Mouse (Mus musculus): ENCODE data around the gene Pole2. TPM values are rescaled to one million over a fixed set of nuclear protein-coding genes. Genes with fewer than 3 reads are reported as not detected.
A peak's percentile ranks its signal among the peaks of the same experiment; 100 is the strongest.
"Not testable (repeated sequence)": the region's sequence is repeated elsewhere in the genome, so short reads cannot be mapped to it uniquely, and the experiment has no call there.

The Pole2 gene
- polyA plus RNA-seq, 1 experiment from 2014 or later = 29.0 TPM

DNA sequence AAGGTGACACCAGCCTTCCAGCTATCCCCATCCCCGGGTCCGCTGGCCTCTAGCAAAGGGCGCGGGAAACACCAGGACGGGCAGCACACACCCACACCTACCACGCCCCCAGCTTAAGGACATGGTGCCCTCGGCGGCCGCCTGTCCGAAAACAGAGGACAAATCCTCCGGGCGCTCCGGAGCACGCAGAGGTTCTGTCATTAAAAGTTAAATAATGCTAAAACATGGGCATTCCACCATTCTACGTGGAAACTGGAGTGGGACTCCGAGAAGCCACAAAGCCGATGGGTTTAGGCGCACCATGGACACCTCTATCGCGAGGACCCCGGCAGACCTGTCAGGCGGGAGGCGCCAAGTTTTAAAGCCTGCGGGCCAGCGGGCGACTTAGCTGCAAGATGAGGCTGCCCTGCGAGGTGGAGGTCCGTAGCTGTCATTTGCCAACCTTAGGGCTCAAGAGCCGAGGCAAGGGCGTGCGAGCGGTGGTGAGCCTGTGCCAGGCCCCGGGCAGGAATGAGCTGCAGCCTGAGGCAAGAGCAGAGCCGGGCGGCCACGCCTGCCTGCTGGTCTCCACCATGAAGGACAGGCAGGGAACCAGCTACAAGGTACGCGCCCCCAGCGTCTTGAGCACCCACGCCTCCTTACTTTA lies 59.4 kb downstream of the Pole2 start, which contains the start of gene Lrr1:
Lrr1 (plus strand) TSS at position 354 of the 646 bp plus-strand sequence.
- Histone ChIP-seq H3K27me3 (no peaks in the 10 kb centered on the region), H3K9me3 (replicated peaks) (no peaks in the 10 kb centered on the region), H3K4me1 (replicated peaks) (peaks cover 48% of the 10 kb centered on the region), H3K4me3 (replicated peaks) (peak within 1 kb of the TSS; percentile 80), H3K9ac (peak within 1 kb of the TSS; percentile 81), H3K4me2 (peak within 1 kb of the TSS; percentile 84), H3K27ac (peak within 1 kb of the TSS; percentile 81), H3K36me3 (peaks cover 17% of the 10 kb centered on the region)
- ATAC-seq (ENCODE audit: low read depth) = peak; percentile 90
- peak; percentile 84 for DNase-seq
- under 1% methylated on average over 40 of the region's 40 CpGs for WGBS (ENCODE audit: insufficient replicate concordance)

DNA sequence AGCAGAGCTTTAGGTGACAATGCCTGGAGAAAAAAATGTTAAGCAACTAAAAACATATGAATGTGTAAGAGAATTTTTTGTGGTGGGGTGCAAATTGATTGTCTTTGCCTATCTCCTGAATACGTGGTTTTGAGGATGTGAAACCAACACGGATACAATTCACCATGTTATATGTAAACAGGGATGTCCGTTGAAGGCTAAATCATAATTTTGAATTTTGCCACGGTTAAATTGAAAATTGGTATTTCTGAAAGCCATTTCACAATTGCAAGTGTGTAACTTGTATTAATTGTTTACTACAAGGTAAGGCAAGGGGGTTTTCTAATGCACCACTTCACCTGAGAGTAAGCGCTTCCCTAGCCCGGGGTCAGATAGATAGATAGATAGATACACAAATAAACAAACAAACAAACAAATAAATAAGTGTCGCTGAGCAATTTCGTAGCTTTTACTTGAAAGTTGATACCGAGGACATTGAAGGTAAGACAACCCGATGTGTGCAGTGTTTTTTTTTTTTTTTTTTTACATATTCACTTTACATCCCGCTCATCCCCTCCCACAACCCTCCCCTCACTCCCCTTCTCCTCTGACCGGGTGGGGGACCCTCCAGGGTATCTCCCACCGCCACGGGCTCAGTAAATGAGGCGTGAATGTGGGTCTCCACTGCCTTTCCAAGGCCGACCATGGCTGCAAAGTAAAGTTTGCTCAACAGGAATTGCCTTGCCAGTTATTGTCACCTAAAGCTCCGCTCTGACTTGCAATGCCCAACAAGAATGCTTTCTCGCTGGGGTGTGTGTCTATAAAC lies 60.1 kb downstream of the Pole2 start:
- Histone ChIP-seq H3K4me2 (peak overlapping the region; percentile 84), H3K27me3 (no peaks in the 10 kb centered on the region), H3K9ac (peak overlapping the region; percentile 81), H3K27ac (peak overlapping the region; percentile 13), H3K4me1 (replicated peaks) (peaks cover 48% of the 10 kb centered on the region), H3K9me3 (replicated peaks) (no peaks in the 10 kb centered on the region), H3K36me3 (peaks cover 10% of the 10 kb centered on the region), H3K4me3 (replicated peaks) (peak overlapping the region; percentile 80)
- 8% methylated on average over 18 of the region's 18 CpGs for WGBS (ENCODE audit: insufficient replicate concordance)
- peak; percentile 15 for ATAC-seq (ENCODE audit: low read depth)
- DNase-seq = no peak

DNA sequence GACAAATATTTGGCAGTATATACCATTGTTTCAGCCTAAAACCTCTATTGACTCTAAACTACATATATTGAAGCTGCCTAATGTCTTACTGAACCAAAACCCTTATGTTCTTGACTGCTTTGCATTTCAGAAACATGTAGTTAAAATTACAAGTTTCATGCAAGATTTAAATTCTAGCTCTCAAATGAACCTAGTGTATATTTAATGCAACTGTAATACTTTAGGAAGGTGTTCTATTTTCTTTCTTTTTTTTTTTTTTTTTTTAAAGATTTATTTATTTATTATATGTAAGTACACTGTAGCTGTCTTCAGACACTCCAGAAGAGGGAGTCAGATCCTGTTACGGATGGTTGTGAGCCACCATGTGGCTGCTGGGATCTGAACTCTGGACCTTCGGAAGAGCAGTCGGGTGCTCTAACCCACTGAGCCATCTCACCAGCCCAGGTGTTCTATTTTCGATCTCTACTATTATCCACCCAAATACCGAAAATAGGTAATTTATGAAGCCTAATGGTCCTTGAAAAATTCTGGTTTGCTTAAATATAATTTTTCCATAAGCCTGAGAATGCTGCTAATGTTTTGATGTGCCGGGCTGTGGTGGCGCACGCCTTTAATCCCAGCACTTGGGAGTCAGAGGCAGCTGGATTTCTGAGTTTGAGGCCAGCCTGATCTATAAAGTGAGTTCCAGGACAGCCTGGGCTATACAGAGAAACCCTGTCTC lies 61.0 kb downstream of the Pole2 start:
- H3K9me3 ChIP-seq (replicated peaks); H3K36me3 ChIP-seq; H3K9ac ChIP-seq; DNase-seq; ATAC-seq (ENCODE audit: low read depth); H3K27me3 ChIP-seq; H3K27ac ChIP-seq: not testable (repeated sequence)
- Histone ChIP-seq H3K4me2 (peak overlapping the region; percentile 84), H3K4me1 (replicated peaks) (peaks cover 48% of the 10 kb centered on the region), H3K4me3 (replicated peaks) (peak overlapping the region; percentile 80; the same call in 1 of the 2 replicates)
- WGBS (ENCODE audit: insufficient replicate concordance) = 78% methylated on average over 8 of the region's 8 CpGs

DNA sequence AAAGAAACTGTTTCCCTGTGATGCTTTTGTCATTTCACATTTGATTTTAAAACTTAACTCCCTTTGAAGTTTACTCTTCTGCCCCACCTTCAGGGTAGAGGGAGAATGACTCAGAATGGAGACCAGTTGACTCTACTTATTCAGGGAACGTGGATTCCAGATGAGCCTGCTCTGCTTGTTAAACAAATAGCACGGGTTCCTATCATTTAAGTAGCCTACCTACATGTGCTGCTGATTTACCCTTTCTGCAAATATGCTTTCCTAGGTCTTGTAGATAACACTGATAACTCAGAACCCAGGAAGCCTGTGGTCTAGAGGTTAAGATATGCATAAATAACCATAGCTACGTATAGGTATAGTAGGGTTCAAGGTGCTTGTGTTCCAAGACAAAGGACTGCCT lies 63.1 kb downstream of the Pole2 start:
- Histone ChIP-seq H3K27ac (no peak overlapping the region), H3K4me1 (replicated peaks) (peaks cover 34% of the 10 kb centered on the region), H3K4me3 (replicated peaks) (no peak overlapping the region), H3K9ac (peak overlapping the region; percentile 11; the same call in 1 of the 2 replicates), H3K4me2 (no peak overlapping the region), H3K36me3 (no peaks in the 10 kb centered on the region), H3K27me3 (no peaks in the 10 kb centered on the region), H3K9me3 (replicated peaks) (no peaks in the 10 kb centered on the region)
- ATAC-seq (ENCODE audit: low read depth) (no peak), DNase-seq (no peak)
- WGBS (ENCODE audit: insufficient replicate concordance) = 14% methylated on average over 3 of the region's 3 CpGs

GRCm38 (mm10) chr12:69163586-69163985 lies 64.4 kb downstream of the Pole2 start:
- H3K4me1 ChIP-seq (replicated peaks) = peaks cover 30% of the 10 kb centered on the region
- H3K9me3 ChIP-seq (replicated peaks); H3K27me3 ChIP-seq; H3K4me2 ChIP-seq; DNase-seq; H3K4me3 ChIP-seq (replicated peaks); ATAC-seq (ENCODE audit: low read depth); H3K9ac ChIP-seq; H3K36me3 ChIP-seq; H3K27ac ChIP-seq: not testable (repeated sequence)
- WGBS (ENCODE audit: insufficient replicate concordance) = 70% methylated on average over 4 of the region's 4 CpGs

- not testable (repeated sequence) for H3K27me3 ChIP-seq; H3K4me2 ChIP-seq; ATAC-seq (ENCODE audit: low read depth); DNase-seq; H3K4me3 ChIP-seq (replicated peaks); H3K9me3 ChIP-seq (replicated peaks); H3K9ac ChIP-seq
- Histone ChIP-seq H3K36me3 (peaks cover 23% of the 10 kb centered on the region), H3K4me1 (replicated peaks) (peaks cover 37% of the 10 kb centered on the region), H3K27ac (0 out of 2 replicates have a peak overlapping the region, but pooled peaks have one; percentile 1)
- 61% methylated on average over 2 of the region's 2 CpGs for WGBS (ENCODE audit: insufficient replicate concordance)
Measured at GRCm38 (mm10) chr12:69160677-69161076, 67.3 kb downstream of the Pole2 start.

DNA sequence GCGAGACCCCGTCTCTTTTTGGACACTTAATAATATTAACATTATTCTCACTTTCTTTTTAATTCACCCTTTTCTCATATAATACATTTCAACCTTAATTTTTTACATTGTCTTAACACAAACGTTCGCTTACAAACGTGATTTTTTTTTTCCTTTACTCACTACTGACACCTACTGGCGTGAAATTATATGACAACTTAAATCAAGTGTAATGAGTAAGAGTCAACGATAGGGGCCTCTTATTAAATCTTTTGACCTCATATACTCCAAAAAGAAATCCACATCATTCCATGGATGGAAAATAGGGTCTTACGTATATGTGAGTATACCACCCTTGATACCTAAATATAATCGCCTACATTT lies 68.4 kb downstream of the Pole2 start:
- Histone ChIP-seq H3K4me1 (replicated peaks) (peaks cover 29% of the 10 kb centered on the region), H3K4me3 (replicated peaks) (peak overlapping the region; percentile 39), H3K27me3 (no peaks in the 10 kb centered on the region), H3K27ac (peak overlapping the region; percentile 66), H3K9ac (no peak overlapping the region), H3K36me3 (peaks cover 23% of the 10 kb centered on the region), H3K9me3 (replicated peaks) (no peaks in the 10 kb centered on the region), H3K4me2 (peak overlapping the region; percentile 56)
- DNase-seq (no peak), ATAC-seq (ENCODE audit: low read depth) (no peak)
- 3% methylated on average over 9 of the region's 9 CpGs for WGBS (ENCODE audit: insufficient replicate concordance)

DNA sequence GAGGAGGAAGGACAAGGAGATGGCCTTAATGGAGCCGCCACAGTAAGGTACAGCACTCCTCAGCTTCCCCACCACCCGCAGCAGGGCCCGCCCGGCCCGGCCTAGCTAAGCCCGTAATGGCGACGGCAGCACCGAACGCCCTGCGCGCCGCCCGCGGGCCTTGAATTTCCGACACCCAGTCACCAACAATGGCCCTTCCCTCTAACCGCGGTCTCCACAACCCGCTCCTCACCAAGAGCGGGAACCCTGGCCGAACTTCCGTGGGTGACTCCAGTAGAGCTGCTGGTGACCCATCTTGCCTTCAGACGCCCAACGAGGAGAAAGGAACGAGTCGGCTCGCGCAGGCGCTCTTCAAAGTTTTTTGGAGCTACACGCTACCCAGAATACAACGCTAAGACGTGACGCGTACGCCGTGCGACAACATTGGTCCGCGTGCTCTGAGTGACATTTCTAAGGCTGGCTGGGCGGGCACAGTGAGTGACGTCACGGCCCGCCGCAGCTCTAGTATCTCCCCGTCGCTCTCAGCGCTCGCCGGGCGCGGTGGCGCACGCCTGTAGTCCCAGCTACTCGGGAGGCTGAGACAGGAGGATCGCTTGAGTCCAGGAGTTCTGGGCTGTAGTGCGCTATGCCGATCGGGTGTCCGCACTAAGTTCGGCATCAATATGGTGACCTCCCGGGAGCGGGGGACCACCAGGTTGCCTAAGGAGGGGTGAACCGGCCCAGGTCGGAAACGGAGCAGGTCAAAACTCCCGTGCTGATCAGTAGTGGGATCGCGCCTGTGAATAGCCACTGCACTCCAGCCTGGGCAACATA lies 69.0 kb downstream of the Pole2 start, which contains the start of gene Rps29:
Rps29 (minus strand) TSS at position 422 of the 813 bp plus-strand sequence.
- H3K9me3 ChIP-seq (replicated peaks); H3K27me3 ChIP-seq: not testable (repeated sequence)
- Histone ChIP-seq H3K9ac (peak within 1 kb of the TSS; percentile 96), H3K27ac (peak within 1 kb of the TSS; percentile 95), H3K4me3 (replicated peaks) (peak within 1 kb of the TSS; percentile 85), H3K4me1 (replicated peaks) (peaks cover 23% of the 10 kb centered on the region), H3K36me3 (peaks cover 23% of the 10 kb centered on the region), H3K4me2 (peak within 1 kb of the TSS; percentile 90)
- peak; percentile 94 for DNase-seq
- peak; percentile 95 for ATAC-seq (ENCODE audit: low read depth)
- under 1% methylated on average over 59 of the region's 68 CpGs for WGBS (ENCODE audit: insufficient replicate concordance)

- H3K9me3 ChIP-seq (replicated peaks) = no peaks in the 10 kb centered on the region
- peaks cover 23% of the 10 kb centered on the region for H3K4me1 ChIP-seq (replicated peaks)
- no peak for ATAC-seq (ENCODE audit: low read depth)
- under 1% methylated on average over 19 of the region's 19 CpGs for WGBS (ENCODE audit: insufficient replicate concordance)
- peak overlapping the region; percentile 85 for H3K4me3 ChIP-seq (replicated peaks)
- H3K36me3 ChIP-seq = peaks cover 23% of the 10 kb centered on the region
- H3K27ac ChIP-seq = peak overlapping the region; percentile 95
- peak overlapping the region; percentile 90 for H3K4me2 ChIP-seq
- no peaks in the 10 kb centered on the region for H3K27me3 ChIP-seq
- no peak for DNase-seq
- H3K9ac ChIP-seq = peak overlapping the region; percentile 96
Measured at GRCm38 (mm10) chr12:69158366-69158764, 69.6 kb downstream of the Pole2 start.

GRCm38 (mm10) chr12:69157107-69157506 lies 70.9 kb downstream of the Pole2 start:
- Histone ChIP-seq H3K27ac (peak overlapping the region; percentile 95), H3K4me3 (replicated peaks) (peak overlapping the region; percentile 85), H3K9me3 (replicated peaks) (no peaks in the 10 kb centered on the region), H3K9ac (peak overlapping the region; percentile 96), H3K4me2 (peak overlapping the region; percentile 90), H3K27me3 (no peaks in the 10 kb centered on the region), H3K36me3 (peaks cover 23% of the 10 kb centered on the region), H3K4me1 (replicated peaks) (peaks cover 23% of the 10 kb centered on the region)
- 55% methylated on average over 2 of the region's 2 CpGs for WGBS (ENCODE audit: insufficient replicate concordance)
- ATAC-seq (ENCODE audit: low read depth) = no peak
- DNase-seq = peak; percentile 20

All from liver, embryonic 13.5 days (tissue).